Mouse (Mus musculus) ES-E14 (cell line): ENCODE results near the gene Noto. TPM values are rescaled to one million over a fixed set of nuclear protein-coding genes. Genes with fewer than 3 reads are reported as not detected.

Experiments
- DNase-seq: peaks from one replicate; pipeline ENCODE4 v3.0.0-alpha.2; 2013; ENCODE audit warnings: low read depth, low spot score
- H3K27ac ChIP-seq: 2 replicates; pipeline ENCODE4 v1.5.1; 2012; ENCODE audit warnings: low read depth, mild to moderate bottlenecking, low read length, moderate library complexity, mixed read lengths; ENCODE audit not compliant: poor library complexity, insufficient read depth, severe bottlenecking
- H3K36me3 ChIP-seq: 2 replicates; pipeline ENCODE4 v1.6.1; 2012; ENCODE audit warnings: mild to moderate bottlenecking, low read length, moderate library complexity, mixed read lengths; ENCODE audit not compliant: control insufficient read depth, poor library complexity, insufficient read depth, severe bottlenecking
- H3K4me1 ChIP-seq, 2 experiments: fragments of 150-350 bp in 1 of 2; sonication (generic) in 1 of 2; 2 replicates each; pipeline ENCODE4 v1.6.1; 2012; ENCODE audit warnings: low read length in 2 of 2, mild to moderate bottlenecking in 1 of 2, mixed read lengths in 1 of 2; ENCODE audit not compliant: control insufficient read depth in 2 of 2, insufficient read depth in 2 of 2, poor library complexity in 1 of 2
- H3K4me3 ChIP-seq, 2 experiments: fragments of 150-350 bp in 1 of 2; sonication (generic) in 1 of 2; 2 replicates each; pipeline ENCODE4 v1.5.1; 2012; ENCODE audit warnings: low read length in 2 of 2, low read depth in 1 of 2, mild to moderate bottlenecking in 1 of 2, mixed read lengths in 1 of 2; ENCODE audit not compliant: insufficient read depth in 1 of 2, poor library complexity in 1 of 2, severe bottlenecking in 1 of 2
- H3K9ac ChIP-seq: 2 replicates; pipeline ENCODE4 v1.6.1; 2012; ENCODE audit warnings: low read depth, mild to moderate bottlenecking, low read length, mixed read lengths; ENCODE audit not compliant: poor library complexity, insufficient read depth, severe bottlenecking
- H3K9me3 ChIP-seq: fragments of 150-350 bp; sonication (generic); 2 replicates; pipeline ENCODE4 v1.6.1; 2012; ENCODE audit warnings: low read depth, mild to moderate bottlenecking, low read length; ENCODE audit not compliant: control insufficient read depth, insufficient read depth
- CHD2 ChIP-seq: IDR thresholded peaks from 2 replicates; pipeline ENCODE4 v1.6.1; 2014; ENCODE audit warnings: mild to moderate bottlenecking, low read depth, low read length, inconsistent platforms
- HCFC1 ChIP-seq: IDR thresholded peaks from 2 replicates; pipeline ENCODE4 v1.6.1; 2012; ENCODE audit warnings: low read length, inconsistent platforms, borderline replicate concordance; ENCODE audit not compliant: insufficient read depth
- MAFK ChIP-seq: IDR thresholded peaks from 2 replicates; pipeline ENCODE4 v1.6.1; 2014; ENCODE audit warnings: mild to moderate bottlenecking, low read depth, low read length, inconsistent platforms; ENCODE audit not compliant: insufficient read depth
- ZC3H11A ChIP-seq: IDR thresholded peaks from 2 replicates; pipeline ENCODE4 v1.6.1; 2012; ENCODE audit warnings: low read depth, mild to moderate bottlenecking, inconsistent platforms, low read length, borderline replicate concordance
- ZNF384 ChIP-seq: IDR thresholded peaks from 2 replicates; pipeline ENCODE4 v1.6.1; 2012; ENCODE audit warnings: low read depth, low read length, inconsistent platforms
- in situ Hi-C, 2 experiments: fragments of 600-800 bp; cut with MboI; formaldehyde crosslinking; loops; one replicate each; pipeline ENCODE4 v1.15.1; 2025; ENCODE audit warnings: low sequenced_read_pairs in 2 of 2, inconsistent platforms in 1 of 2; ENCODE audit not compliant: unreplicated experiment in 2 of 2
- total RNA-seq: library from RNA; depleted of rRNA; stranded (reverse); fragments of 300-350 nt; gene quantifications from 2 replicates; pipeline ENCODE4 v1.2.3, GENCODE M21; 2012

Noto gene
- total RNA-seq, 1 experiment = not detected

GRCm38 (mm10) chr6:85397165-85397564 lies 26.5 kb upstream of the Noto start:
- no peak overlapping the region for H3K27ac ChIP-seq
- H3K9ac ChIP-seq = no peak overlapping the region
- no peaks in the 10 kb centered on the region for H3K9me3 ChIP-seq
- no peak for DNase-seq
- H3K36me3 ChIP-seq = no peaks in the 10 kb centered on the region
- H3K4me3 ChIP-seq = no peak overlapping the region
- in situ Hi-C loops = no loop called here
- H3K4me1 ChIP-seq = 0 out of 4 replicates have a peak, but pooled peaks cover 0 to 2% of the 10 kb centered on the region in 2 experiments
- TF ChIP-seq HCFC1 = no peak
- peak; percentile 22; the same call in 1 of the 2 replicates for TF ChIP-seq ZC3H11A
- no peak for TF ChIP-seq ZNF384
- TF ChIP-seq MAFK = no peak
- no peak for TF ChIP-seq CHD2

- in situ Hi-C loops = loop anchor here in 1 of 2 experiments (25.0 kb wide), 1 partner anchor 237 kb away; no protein-coding TSS in a partner anchor
- Histone ChIP-seq H3K27ac (no peak overlapping the region), H3K36me3 (no peaks in the 10 kb centered on the region), H3K4me1 (no peaks in the 10 kb centered on the region), H3K9ac (no peak overlapping the region), H3K4me3 (no peak overlapping the region), H3K9me3 (no peaks in the 10 kb centered on the region)
- no peak for DNase-seq
- TF ChIP-seq MAFK = no peak
Observed at GRCm38 (mm10) chr6:85399715-85400114, 24.0 kb upstream of the Noto start.

GRCm38 (mm10) chr6:85402613-85403012 lies 21.1 kb upstream of the Noto start:
- no peaks in the 10 kb centered on the region for H3K36me3 ChIP-seq
- in situ Hi-C loops = loop anchor here in 1 of 2 experiments (25.0 kb wide), 1 partner anchor 240 kb away; no protein-coding TSS in a partner anchor
- TF ChIP-seq ZC3H11A (no peak), MAFK (no peak), HCFC1 (no peak)
- no peak for DNase-seq
- no peak overlapping the region for H3K9ac ChIP-seq
- H3K27ac ChIP-seq = no peak overlapping the region
- no peak overlapping the region for H3K4me3 ChIP-seq
- H3K9me3 ChIP-seq = no peaks in the 10 kb centered on the region
- no peaks in the 10 kb centered on the region for H3K4me1 ChIP-seq

- in situ Hi-C loops = loop anchor here in 1 of 2 experiments (25.0 kb wide), 1 partner anchor 241 kb away; no protein-coding TSS in a partner anchor
- no peaks in the 10 kb centered on the region for H3K4me1 ChIP-seq
- H3K9ac ChIP-seq = no peak overlapping the region
- DNase-seq = no peak
- H3K9me3 ChIP-seq = no peaks in the 10 kb centered on the region
- no peaks in the 10 kb centered on the region for H3K36me3 ChIP-seq
- no peak for TF ChIP-seq ZNF384
- no peak for TF ChIP-seq MAFK
- no peak for TF ChIP-seq CHD2
- no peak for TF ChIP-seq ZC3H11A
- no peak for TF ChIP-seq HCFC1
- H3K27ac ChIP-seq = no peak overlapping the region
- H3K4me3 ChIP-seq = no peak overlapping the region
Observed at GRCm38 (mm10) chr6:85403039-85403438, 20.6 kb upstream of the Noto start.

GRCm38 (mm10) chr6:85409003-85409402 lies 14.7 kb upstream of the Noto start:
- no peak for DNase-seq
- H3K27ac ChIP-seq = no peak overlapping the region

More at GRCm38 (mm10) chr6:85409003-85409402, 14.7 kb upstream of the Noto start:
- Histone ChIP-seq H3K4me1 (peaks cover 0 to 3% of the 10 kb centered on the region in 2 experiments; a peak in 1 of 4 replicates), H3K9ac (peak overlapping the region; percentile 46), H3K36me3 (no peaks in the 10 kb centered on the region), H3K4me3 (peak overlapping the region; percentile 35 to 55), H3K9me3 (no peaks in the 10 kb centered on the region)
- TF ChIP-seq ZC3H11A = no peak
- no peak for TF ChIP-seq CHD2
- TF ChIP-seq ZNF384 = no peak
- no peak for TF ChIP-seq HCFC1
- no peak for TF ChIP-seq MAFK
- in situ Hi-C loops = loop anchor here in 1 of 2 experiments (25.0 kb wide), 1 partner anchor 247 kb away; no protein-coding TSS in a partner anchor
